Mouse (Mus musculus) left cerebral cortex, postnatal 25 days (tissue): ENCODE measurements around the gene Adam10. TPM values are rescaled to one million over a fixed set of nuclear protein-coding genes. Genes with fewer than 3 reads are reported as not detected.
A peak's percentile ranks its signal among the peaks of the same experiment; 100 is the strongest.

Source experiments
- DNase-seq, 2 experiments: peaks; one replicate each; pipeline ENCODE4 v3.0.0; 2022; ENCODE audit warnings: low spot score in 2 of 2, mixed read lengths in 1 of 2
- intact Hi-C: fragments of 180-260 bp; cut with DNase I; formaldehyde crosslinking; loops from one replicate; pipeline ENCODE4 v1.15.1; 2025
- total RNA-seq, 2 experiments: library from RNA; stranded (reverse); gene quantifications; 2 replicates each; pipeline ENCODE4 v1.2.3; 2021

Adam10 gene
- total RNA-seq, 2 experiments from 2014 or later: 69.1 to 71.4 TPM

GRCm38 (mm10) chr9:70733208-70733607 lies 54.4 kb downstream of the Adam10 start:
- intact Hi-C loops: no loop called here
- no peak for DNase-seq

- DNase-seq: no peak
- intact Hi-C loops: no loop called here
Measured at GRCm38 (mm10) chr9:70739998-70740397, 61.2 kb downstream of the Adam10 start.

GRCm38 (mm10) chr9:70751504-70752222 lies 72.9 kb downstream of the Adam10 start:
- no peak for DNase-seq
- intact Hi-C loops: no loop called here

DNA sequence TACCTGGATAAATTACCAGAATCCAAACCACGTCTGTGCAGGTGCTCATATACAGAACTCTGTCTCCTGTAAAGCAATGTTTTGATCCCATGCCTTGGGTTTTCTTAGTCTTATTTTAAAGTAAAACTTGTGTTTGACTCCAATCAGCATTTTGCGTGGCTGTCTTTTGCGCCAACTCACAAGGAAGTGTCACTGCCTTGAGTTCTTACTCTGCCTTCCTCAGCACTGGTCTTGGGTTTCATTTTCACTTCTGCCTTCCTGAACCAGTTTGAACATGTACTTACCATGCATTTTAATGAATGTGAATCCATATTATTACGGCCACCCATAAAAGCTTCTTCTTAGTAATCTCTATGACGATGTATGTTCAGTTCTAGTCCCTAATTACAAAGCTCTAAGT lies 82.2 kb downstream of the Adam10 start:
- no peak for DNase-seq
- intact Hi-C loops: no loop called here

GRCm38 (mm10) chr9:70775517-70775916 lies 96.7 kb downstream of the Adam10 start:
- intact Hi-C loops: no loop called here
- no peak for DNase-seq

- no peak for DNase-seq
- intact Hi-C loops: no loop called here
Measured at GRCm38 (mm10) chr9:70782191-70782590, 103.4 kb downstream of the Adam10 start.

GRCm38 (mm10) chr9:70788705-70789104 lies 109.9 kb downstream of the Adam10 start:
- peak; percentile 46 to 93 for DNase-seq
- intact Hi-C loops: loop anchor here (5.0 kb wide), 1 partner anchor 289 kb away; no protein-coding TSS in a partner anchor

DNA sequence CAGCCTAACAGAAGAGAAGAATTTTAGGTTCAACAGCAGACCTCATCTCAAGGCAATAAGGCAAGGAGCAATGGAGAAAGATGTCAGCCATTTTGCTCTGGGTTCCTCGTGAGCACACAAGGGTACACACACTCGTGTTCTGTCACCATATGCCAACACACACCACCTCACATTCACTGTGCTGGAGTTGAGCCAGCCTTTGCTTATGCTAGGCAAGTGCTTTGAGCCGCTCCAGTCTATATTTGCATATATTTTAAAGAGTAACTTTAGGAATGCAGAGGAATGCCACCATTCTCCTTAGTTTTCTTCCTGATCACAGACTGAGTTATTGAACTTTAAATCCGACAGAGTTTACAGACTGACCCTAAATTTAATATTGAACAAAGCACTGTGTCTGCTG lies 111.8 kb downstream of the Adam10 start:
- intact Hi-C loops: loop anchor here (5.0 kb wide), 2 partner anchors 137 to 207 kb away; no protein-coding TSS in a partner anchor
- DNase-seq: no peak

- intact Hi-C loops: loop anchor here (5.0 kb wide), 2 partner anchors 132 to 202 kb away; no protein-coding TSS in a partner anchor
- DNase-seq: peak in 1 of 2 experiments; percentile 36
Measured at GRCm38 (mm10) chr9:70794643-70795438, 116.0 kb downstream of the Adam10 start.

DNA sequence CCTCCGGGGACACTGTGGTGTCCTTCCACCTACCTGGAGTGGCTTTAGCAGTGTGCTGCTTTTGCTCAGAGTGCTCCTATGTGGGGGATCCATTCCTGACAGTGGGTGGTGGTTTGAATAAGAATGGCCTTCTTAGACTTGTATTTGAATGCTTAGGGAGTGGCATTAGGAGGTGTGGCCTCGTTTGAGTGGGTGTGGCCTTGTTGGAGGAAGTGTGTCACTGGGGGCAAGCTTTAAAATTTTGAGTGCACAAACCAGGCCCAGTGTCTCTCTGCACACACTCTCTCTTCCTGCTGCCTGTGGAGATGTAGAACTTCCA lies 116.6 kb downstream of the Adam10 start:
- no peak for DNase-seq
- intact Hi-C loops: no loop called here

DNA sequence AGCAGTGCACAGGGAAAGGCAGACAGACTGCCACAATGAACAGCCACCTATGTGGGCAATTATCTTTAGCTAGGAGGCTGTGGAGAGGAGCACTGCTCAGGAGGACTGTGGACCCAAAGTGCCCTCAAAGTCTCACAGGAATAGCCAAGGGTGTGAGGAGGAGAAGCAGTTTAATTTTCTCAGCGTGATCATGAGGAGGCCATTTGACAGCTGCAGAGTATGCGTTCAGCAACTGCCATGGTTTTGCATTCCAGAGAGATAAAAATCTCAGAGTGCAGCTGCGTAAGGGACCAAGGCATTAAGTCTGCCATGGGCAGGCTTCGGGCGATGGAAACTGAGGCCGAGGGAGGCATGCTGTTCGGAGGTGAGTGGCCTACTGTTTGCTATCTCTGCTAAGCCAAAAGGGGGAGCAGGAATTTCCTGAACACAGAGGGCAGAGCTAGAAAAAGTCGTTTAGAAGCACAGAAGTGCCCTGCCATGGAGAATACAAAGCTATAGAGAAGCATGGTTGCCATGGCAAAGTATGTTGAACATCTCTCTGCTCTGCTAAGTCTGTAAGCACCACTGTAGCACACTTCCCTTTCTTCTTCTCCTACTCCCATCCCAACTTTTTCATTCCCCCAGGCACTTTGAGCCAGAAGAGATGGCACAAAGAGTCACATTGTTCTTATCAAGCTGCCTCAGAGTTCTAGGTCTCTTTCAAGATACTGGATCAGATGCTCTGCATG lies 122.0 kb downstream of the Adam10 start:
- intact Hi-C loops: no loop called here

GRCm38 (mm10) chr9:70801761-70802160 lies 123.0 kb downstream of the Adam10 start:
- intact Hi-C loops: no loop called here
- no peak for DNase-seq

More for the DNA sequence above, 122.0 kb downstream of the Adam10 start:
- no peak for DNase-seq

DNA sequence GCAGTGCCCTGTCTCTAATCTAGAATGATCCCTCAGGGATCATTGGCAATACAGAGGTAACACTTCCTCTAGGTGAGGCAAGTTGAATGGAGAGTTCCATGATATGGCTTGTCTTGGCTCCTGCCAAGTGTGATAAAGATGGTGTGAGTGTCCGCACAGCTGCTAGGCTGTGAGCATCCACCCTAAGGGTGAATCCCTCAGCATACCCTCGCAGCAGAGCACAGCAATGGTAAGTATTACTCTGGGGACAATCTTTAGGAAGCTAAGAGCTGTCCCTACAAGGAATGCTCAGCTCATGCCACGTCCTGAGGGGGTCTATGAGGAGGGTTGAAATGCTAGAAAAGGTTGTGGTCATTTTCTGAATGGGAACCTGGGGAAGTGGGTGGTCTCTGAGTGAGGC lies 124.0 kb downstream of the Adam10 start:
- DNase-seq: no peak
- intact Hi-C loops: no loop called here

DNA sequence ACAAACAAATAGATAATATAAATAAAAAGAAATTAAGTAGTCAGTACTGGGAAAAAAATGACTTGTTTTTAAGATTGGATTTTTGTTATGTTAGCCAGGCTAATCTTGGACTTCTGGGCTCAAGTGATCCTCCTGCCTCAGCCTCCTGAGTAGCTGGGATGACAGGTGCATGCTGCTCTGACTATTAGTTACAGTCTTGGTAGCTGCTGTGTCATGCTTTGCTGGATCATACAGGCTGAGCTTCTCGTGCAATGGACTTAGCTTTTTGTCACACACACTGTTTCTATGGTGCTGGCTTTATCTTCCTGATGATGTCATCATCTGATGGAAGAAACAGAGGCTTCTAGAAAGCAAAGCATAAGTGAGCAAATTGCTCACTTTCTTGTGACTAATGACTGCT lies 127.3 kb downstream of the Adam10 start:
- intact Hi-C loops: no loop called here
- no peak for DNase-seq

- intact Hi-C loops: no loop called here
- DNase-seq: no peak
Measured at GRCm38 (mm10) chr9:70807714-70808113, 128.9 kb downstream of the Adam10 start.

DNA sequence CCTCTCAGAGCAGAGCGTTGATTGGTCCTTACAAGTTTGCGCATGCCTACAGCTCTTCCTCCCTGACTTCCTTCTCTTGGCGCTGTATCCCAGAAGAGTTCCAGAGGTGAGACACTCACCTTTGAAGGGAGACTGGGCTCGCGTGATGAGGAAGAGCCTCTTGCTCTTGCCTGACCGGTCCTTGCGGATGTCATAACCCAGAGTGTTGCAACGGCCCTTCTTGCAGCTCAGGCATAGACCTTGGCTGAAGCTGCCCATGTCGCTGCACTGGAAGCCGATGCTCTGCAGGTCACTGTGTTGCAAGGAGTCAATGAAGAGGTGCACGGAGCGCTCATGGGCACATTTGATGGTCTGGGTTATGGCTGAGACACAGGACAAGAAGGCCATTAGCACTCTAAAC lies 133.8 kb downstream of the Adam10 start:
- DNase-seq: no peak
- intact Hi-C loops: no loop called here

- intact Hi-C loops: no loop called here
- peak; percentile 40 to 81 for DNase-seq
Measured at GRCm38 (mm10) chr9:70816701-70817305, 138.0 kb downstream of the Adam10 start.

- intact Hi-C loops: no loop called here
- no peak for DNase-seq
Measured at GRCm38 (mm10) chr9:70817396-70817795, 138.6 kb downstream of the Adam10 start.

DNA sequence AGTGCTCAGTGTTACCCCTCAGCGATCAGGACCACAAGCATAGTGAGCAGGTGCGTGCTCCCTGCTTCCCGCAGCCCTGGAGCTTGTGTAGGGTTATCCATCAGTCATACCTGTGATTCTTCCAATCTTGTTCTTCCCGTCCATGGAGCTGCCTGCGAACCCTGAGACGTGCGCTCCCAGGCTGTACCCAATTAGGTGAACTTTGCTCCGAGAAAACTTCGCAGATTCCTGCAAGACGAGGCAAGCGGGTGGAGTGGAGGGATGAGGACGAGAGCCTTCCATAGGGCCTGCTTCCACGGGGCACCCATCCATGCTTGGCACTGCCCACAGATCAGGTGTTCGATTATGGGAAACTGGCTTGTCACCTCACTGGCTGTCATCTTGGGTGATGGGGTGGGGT lies 139.9 kb downstream of the Adam10 start:
- DNase-seq: no peak
- intact Hi-C loops: no loop called here

DNA sequence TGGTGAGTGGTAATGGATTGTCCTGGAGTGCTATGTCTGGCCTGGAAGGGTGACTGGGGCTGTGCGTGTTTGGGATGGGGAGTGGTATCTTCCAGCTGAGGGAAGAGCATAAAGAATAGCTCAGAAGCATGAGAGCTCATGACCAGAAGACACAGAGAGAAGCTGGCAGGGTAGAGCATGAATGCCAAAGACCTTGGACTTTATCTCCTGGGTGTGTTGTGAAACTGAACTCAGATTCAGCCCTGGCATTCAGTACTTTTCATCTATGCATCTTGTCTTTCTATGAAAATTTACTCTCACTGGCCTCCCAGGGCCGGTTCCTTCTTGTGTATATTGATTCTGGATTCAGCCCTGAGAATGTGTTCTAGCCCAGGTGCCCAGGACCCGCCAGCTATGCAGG lies 145.3 kb downstream of the Adam10 start:
- intact Hi-C loops: no loop called here
- no peak for DNase-seq
